ENCODE assay signal across 8 mouse cellular contexts in genomic region chr13:74563483-74564330, GRCm38 (mm10).
DNase-seq lines count a peak whose midpoint lies in the region; ATAC-seq lines count a peak whose summit lies in the region.

No protein-coding gene starts in this region.

- DNase-seq in adipocyte (ENCODE audit: low spot score): peak; percentile 91
- DNase-seq in embryo, embryonic 10 days (ENCODE audit: low spot score): peak; percentile 84
- DNase-seq in gastrocnemius, postnatal 10 days: peak; percentile 54
- peak; percentile 88 for DNase-seq in induced T-regulatory cell, adult 2 months (ENCODE audit: low read depth)
- DNase-seq in left cerebral cortex, adult 9 months (ENCODE audit: low spot score in 2 of 2): peak; percentile 67 to 80
- peak; percentile 53 for DNase-seq in right cerebral cortex, postnatal 14 days
- peak; percentile 67 to 80 for DNase-seq in urinary bladder, postnatal 36 days (ENCODE audit: low spot score in 2 of 2)

- ATAC-seq in megakaryocyte progenitor cell, adult 5-6 weeks (replicated peaks; ENCODE audit: poor library complexity): peak; percentile 98

Comparison
In these comparisons a context has a peak if more than half of its experiments do, and no peak if none do; other contexts are left out.
1. Peak in every context shown above with its lines: DNase-seq and ATAC-seq.